Mouse (Mus musculus): ENCODE measurements at regions not wholly inside any gene's neighbourhood (a gene's known extent, or its start where the extent isn't known, plus 50 kb on each side); places are given as distances from the start of the nearest gene placed in this dataset.

GRCm38 (mm10) chr19:52321626-52322025, 57.5 kb downstream of the Ins1 start:
- Histone ChIP-seq H3K27ac (ENCODE audit: insufficient read depth, low read depth, low read length) (no peak overlapping the region), H3K27me3 (replicated peaks; ENCODE audit: control insufficient read depth, insufficient read depth, low read length) (no peaks in the 10 kb centered on the region), H3K4me1 (ENCODE audit: control insufficient read depth, insufficient read depth, low read length) (no peaks in the 10 kb centered on the region), H3K4me3 (ENCODE audit: insufficient read depth, low read depth, low read length) (no peak overlapping the region), H3K36me3 (ENCODE audit: control insufficient read depth, insufficient read depth, low read length) (no peaks in the 10 kb centered on the region)
- DNase-seq = no peak
- 54% methylated on average over 2 of the region's 2 CpGs for WGBS
- no peak for TF ChIP-seq POLR2A (IDR thresholded peaks at IDR 0.05; ENCODE audit: low read depth, low read length)
- no peak for TF ChIP-seq CTCF (conservative IDR thresholded peaks at IDR 0.05; ENCODE audit: insufficient read depth, insufficient read length, low read depth, low read length)

DNA sequence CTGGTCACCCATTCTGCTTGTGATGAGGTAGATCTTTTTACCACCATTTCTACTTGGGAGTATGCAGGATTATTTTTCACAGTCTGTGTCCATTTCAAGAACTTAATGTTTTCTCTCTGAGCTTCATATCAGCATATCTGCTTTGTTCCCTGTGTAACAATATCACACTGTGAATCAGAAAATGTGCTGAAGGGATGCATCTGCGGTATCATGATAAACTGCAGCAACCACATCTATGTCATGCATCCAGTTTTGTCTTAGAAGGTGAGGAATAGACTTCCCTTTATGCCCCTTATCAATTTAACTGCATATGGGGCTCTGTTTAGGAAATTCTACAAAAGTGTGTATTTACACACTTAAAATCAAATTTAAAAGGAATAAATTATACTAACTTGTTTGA, 67.3 kb downstream of the Ins1 start:
- Histone ChIP-seq H3K27ac (ENCODE audit: insufficient read depth, low read depth, low read length) (no peak overlapping the region), H3K4me1 (ENCODE audit: control insufficient read depth, insufficient read depth, low read length) (no peaks in the 10 kb centered on the region), H3K27me3 (replicated peaks; ENCODE audit: control insufficient read depth, insufficient read depth, low read length) (no peaks in the 10 kb centered on the region), H3K36me3 (ENCODE audit: control insufficient read depth, insufficient read depth, low read length) (no peaks in the 10 kb centered on the region), H3K4me3 (ENCODE audit: insufficient read depth, low read depth, low read length) (no peak overlapping the region)
- TF ChIP-seq POLR2A (IDR thresholded peaks at IDR 0.05; ENCODE audit: low read depth, low read length) = no peak
- no peak for TF ChIP-seq CTCF (conservative IDR thresholded peaks at IDR 0.05; ENCODE audit: insufficient read depth, insufficient read length, low read depth, low read length)
- no peak for DNase-seq
- 87% methylated on average over 1 of the region's 1 CpGs for WGBS

DNA sequence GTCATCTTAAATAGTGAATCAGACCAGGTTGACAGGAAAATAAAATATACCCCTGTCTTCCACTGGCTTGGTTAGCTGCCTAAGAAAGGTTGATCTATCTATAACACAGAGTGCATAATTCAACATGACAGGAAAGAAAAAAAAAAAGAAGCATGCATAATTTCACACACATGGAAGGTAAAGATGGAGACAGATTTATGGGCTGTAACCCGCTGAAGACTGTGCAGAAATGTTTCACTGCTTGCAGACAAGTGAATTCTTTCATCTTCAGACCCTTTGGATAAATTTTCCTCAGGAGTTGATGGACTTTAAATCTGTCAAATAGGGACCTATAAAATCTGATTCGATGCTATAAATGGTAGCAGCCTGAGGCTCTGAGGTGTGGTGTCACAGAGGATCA, 91.1 kb downstream of the Ins1 start:
- H3K4me1 ChIP-seq (ENCODE audit: control insufficient read depth, insufficient read depth, low read length) = no peaks in the 10 kb centered on the region
- DNase-seq = no peak
- TF ChIP-seq POLR2A (IDR thresholded peaks at IDR 0.05; ENCODE audit: low read depth, low read length) = no peak
- no peak for TF ChIP-seq CTCF (conservative IDR thresholded peaks at IDR 0.05; ENCODE audit: insufficient read depth, insufficient read length, low read depth, low read length)
- H3K4me3 ChIP-seq (ENCODE audit: insufficient read depth, low read depth, low read length) = no peak overlapping the region
- WGBS = 17% methylated on average over 2 of the region's 2 CpGs
- no peaks in the 10 kb centered on the region for H3K27me3 ChIP-seq (replicated peaks; ENCODE audit: control insufficient read depth, insufficient read depth, low read length)
- no peaks in the 10 kb centered on the region for H3K36me3 ChIP-seq (ENCODE audit: control insufficient read depth, insufficient read depth, low read length)
- H3K27ac ChIP-seq (ENCODE audit: insufficient read depth, low read depth, low read length) = no peak overlapping the region

- 78% methylated on average over 4 of the region's 4 CpGs for WGBS
- H3K27me3 ChIP-seq (replicated peaks; ENCODE audit: control insufficient read depth, insufficient read depth, low read length) = no peaks in the 10 kb centered on the region
- TF ChIP-seq CTCF (conservative IDR thresholded peaks at IDR 0.05; ENCODE audit: insufficient read depth, insufficient read length, low read depth, low read length) (no peak), POLR2A (IDR thresholded peaks at IDR 0.05; ENCODE audit: low read depth, low read length) (no peak)
- no peak overlapping the region for H3K27ac ChIP-seq (ENCODE audit: insufficient read depth, low read depth, low read length)
- no peak overlapping the region for H3K4me3 ChIP-seq (ENCODE audit: insufficient read depth, low read depth, low read length)
- no peak for DNase-seq
- H3K4me1 ChIP-seq (ENCODE audit: control insufficient read depth, insufficient read depth, low read length) = no peaks in the 10 kb centered on the region
- H3K36me3 ChIP-seq (ENCODE audit: control insufficient read depth, insufficient read depth, low read length) = no peaks in the 10 kb centered on the region
These were observed 110.9 kb downstream of the Ins1 start for GRCm38 (mm10) chr19:52374892-52375578.

DNA sequence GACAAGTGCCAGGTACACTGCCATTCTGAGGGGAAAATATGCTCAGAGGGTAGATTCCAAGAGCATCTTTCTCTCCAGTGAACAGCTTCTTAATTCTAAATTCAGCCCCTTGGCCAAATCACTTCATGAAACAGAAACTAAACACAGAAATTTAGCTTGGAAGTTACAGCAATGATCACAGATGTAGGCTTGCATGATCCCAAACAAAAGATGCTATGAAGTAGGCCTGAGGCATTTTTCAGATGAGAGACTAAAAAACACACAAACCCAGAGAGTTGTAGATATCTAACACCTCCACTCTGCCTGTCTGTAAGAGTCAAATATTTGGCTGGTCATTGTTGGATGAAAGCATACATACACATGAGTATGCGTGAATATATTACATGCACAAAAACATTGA, 142.6 kb downstream of the Ins1 start:
- TF ChIP-seq POLR2A (IDR thresholded peaks at IDR 0.05; ENCODE audit: low read depth, low read length) (no peak), CTCF (conservative IDR thresholded peaks at IDR 0.05; ENCODE audit: insufficient read depth, insufficient read length, low read depth, low read length) (no peak)
- 94% methylated on average over 1 of the region's 1 CpGs for WGBS
- no peak overlapping the region for H3K27ac ChIP-seq (ENCODE audit: insufficient read depth, low read depth, low read length)
- H3K36me3 ChIP-seq (ENCODE audit: control insufficient read depth, insufficient read depth, low read length) = no peaks in the 10 kb centered on the region
- no peaks in the 10 kb centered on the region for H3K27me3 ChIP-seq (replicated peaks; ENCODE audit: control insufficient read depth, insufficient read depth, low read length)
- no peak overlapping the region for H3K4me3 ChIP-seq (ENCODE audit: insufficient read depth, low read depth, low read length)
- H3K4me1 ChIP-seq (ENCODE audit: control insufficient read depth, insufficient read depth, low read length) = no peaks in the 10 kb centered on the region
- no peak for DNase-seq

DNA sequence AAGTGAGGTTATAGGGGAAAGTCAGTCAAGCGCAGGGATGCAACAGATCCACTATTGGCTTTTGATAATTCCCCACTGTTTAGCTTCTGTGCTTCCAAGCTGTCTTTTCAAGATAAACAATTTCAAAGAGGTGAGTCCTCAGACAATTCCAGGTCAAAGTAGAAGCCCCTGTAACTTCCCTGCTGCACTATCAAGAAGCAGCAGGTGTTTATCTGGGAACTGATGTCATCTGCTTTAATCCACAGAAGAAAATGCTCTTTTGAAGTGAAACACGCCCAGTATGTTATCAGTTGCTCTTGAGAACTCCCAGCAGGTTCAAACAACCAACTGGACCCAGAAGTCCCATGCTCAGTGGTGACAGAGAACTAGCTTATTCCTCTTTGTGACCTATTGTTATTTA, 164.7 kb downstream of the Ins1 start:
- Histone ChIP-seq H3K36me3 (ENCODE audit: control insufficient read depth, insufficient read depth, low read length) (no peaks in the 10 kb centered on the region), H3K4me1 (ENCODE audit: control insufficient read depth, insufficient read depth, low read length) (no peaks in the 10 kb centered on the region), H3K27ac (ENCODE audit: insufficient read depth, low read depth, low read length) (no peak overlapping the region), H3K4me3 (ENCODE audit: insufficient read depth, low read depth, low read length) (no peak overlapping the region), H3K27me3 (replicated peaks; ENCODE audit: control insufficient read depth, insufficient read depth, low read length) (no peaks in the 10 kb centered on the region)
- TF ChIP-seq CTCF (conservative IDR thresholded peaks at IDR 0.05; ENCODE audit: insufficient read depth, insufficient read length, low read depth, low read length) (no peak), POLR2A (IDR thresholded peaks at IDR 0.05; ENCODE audit: low read depth, low read length) (no peak)
- 59% methylated on average over 2 of the region's 2 CpGs for WGBS
- DNase-seq = no peak

GRCm38 (mm10) chr19:52442523-52442922, 178.4 kb downstream of the Ins1 start:
- Histone ChIP-seq H3K27me3 (replicated peaks; ENCODE audit: control insufficient read depth, insufficient read depth, low read length) (no peaks in the 10 kb centered on the region), H3K4me1 (ENCODE audit: control insufficient read depth, insufficient read depth, low read length) (no peaks in the 10 kb centered on the region), H3K27ac (ENCODE audit: insufficient read depth, low read depth, low read length) (no peak overlapping the region), H3K4me3 (ENCODE audit: insufficient read depth, low read depth, low read length) (no peak overlapping the region), H3K36me3 (ENCODE audit: control insufficient read depth, insufficient read depth, low read length) (no peaks in the 10 kb centered on the region)
- 85% methylated on average over 4 of the region's 4 CpGs for WGBS
- no peak for DNase-seq
- TF ChIP-seq CTCF (conservative IDR thresholded peaks at IDR 0.05; ENCODE audit: insufficient read depth, insufficient read length, low read depth, low read length) (no peak), POLR2A (IDR thresholded peaks at IDR 0.05; ENCODE audit: low read depth, low read length) (no peak)

Data from kidney, adult 2 months (tissue).